Mouse (Mus musculus): ENCODE data around the gene Lamp3.

- TF ChIP-seq CTCF (IDR thresholded peaks at IDR 0.05; ENCODE audit: extremely low read depth, insufficient read length, insufficient replicate concordance, low read depth, low read length) (no peak), POLR2A (IDR thresholded peaks at IDR 0.05; ENCODE audit: low read depth, low read length) (no peak)
Observed at GRCm38 (mm10) chr16:19666312-19666711, 39.9 kb downstream of the Lamp3 start.
